Mouse (Mus musculus) cerebellum, adult 2 months (tissue): Measurements from ENCODE around the gene Irak2.

ENCODE experiments used
- CTCF ChIP-seq: fragments of 200-500 bp; IDR thresholded peaks from 2 replicates; pipeline ENCODE4 v1.5.1; 2011; ENCODE audit warnings: low read depth, mild to moderate bottlenecking, control low read depth, low read length, moderate library complexity, borderline replicate concordance; ENCODE audit not compliant: insufficient read depth
- POLR2A ChIP-seq: fragments of 200-500 bp; IDR thresholded peaks from 2 replicates; pipeline ENCODE4 v1.6.1; 2011; ENCODE audit warnings: low read length, control low read depth, borderline replicate concordance; ENCODE audit not compliant: insufficient read depth

- no peak for TF ChIP-seq POLR2A
- no peak for TF ChIP-seq CTCF
These were observed 45.6 kb upstream of the Irak2 start for GRCm38 (mm10) chr6:113592637-113593036.
